In the genomic region with DNA sequence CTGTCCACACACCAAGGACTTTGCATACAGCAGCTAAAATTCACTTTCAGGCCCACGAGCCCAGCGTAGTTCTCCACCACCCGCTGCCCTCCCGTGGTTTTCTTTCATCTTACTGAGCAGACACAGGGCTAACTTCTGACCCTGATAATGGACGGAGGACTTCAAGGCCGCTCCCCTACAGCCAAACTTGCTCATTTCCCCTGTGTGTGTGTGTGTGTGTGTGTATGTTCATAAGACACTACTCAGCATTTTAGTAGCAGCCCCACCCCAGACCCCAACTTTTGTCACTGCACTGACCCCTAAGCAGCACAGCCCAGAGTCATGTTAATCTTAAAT, we compare ENCODE assay signal across 7 mouse cellular contexts. TPM values are rescaled to one million over a fixed set of nuclear protein-coding genes. Genes with fewer than 3 reads are reported as not detected.
A peak's percentile ranks its signal among the peaks of the same experiment; 100 is the strongest.
DNase-seq lines count a peak whose midpoint lies in the region; ATAC-seq and TF ChIP-seq lines count a peak whose summit lies in the region.

A gene (minus strand): TSS at position 171 of the 336 bp plus-strand sequence.

- peaks cover 34% of the 10 kb centered on the region for H3K27me3 ChIP-seq in embryonic facial prominence, embryonic 14.5 days (replicated peaks; ENCODE audit: control insufficient read depth, insufficient read depth, low read length)
- H3K27me3 ChIP-seq in hindbrain, postnatal 0 days (ENCODE audit: insufficient read depth, low read length): no peaks in the 10 kb centered on the region
- H3K27me3 ChIP-seq in megakaryocyte, embryonic 14.5 days (replicated peaks): peaks cover 73% of the 10 kb centered on the region

- no peak for DNase-seq in left cerebral cortex, adult 2 months (ENCODE audit: extremely low spot score in 1 of 2, low spot score in 2 of 2)
- no peak for DNase-seq in left cerebral cortex, adult 9 months (ENCODE audit: low spot score in 2 of 2)
- no peak for DNase-seq in embryonic facial prominence, embryonic 14.5 days (ENCODE audit: low spot score)
- DNase-seq in hindbrain, postnatal 0 days (ENCODE audit: low spot score): no peak
- no peak for DNase-seq in urinary bladder, postnatal 10 days (ENCODE audit: low spot score)
- no peak for DNase-seq in right cerebral cortex, postnatal 25 days

- H3K27ac ChIP-seq in left cerebral cortex, adult 2 months: peak within 1 kb of the TSS; percentile 77
- no peak within 1 kb of the TSS for H3K27ac ChIP-seq in embryonic facial prominence, embryonic 14.5 days (replicated peaks; ENCODE audit: low read depth, low read length)
- H3K27ac ChIP-seq in hindbrain, postnatal 0 days: peak within 1 kb of the TSS; percentile 78

- 16% methylated on average over 6 of the region's 6 CpGs for WGBS in embryonic facial prominence, embryonic 14.5 days
- 5% methylated on average over 6 of the region's 6 CpGs for WGBS in hindbrain, postnatal 0 days

- intact Hi-C loops in left cerebral cortex, adult 2 months (cut with DNase I): loop anchor here (2.0 kb wide), 1 partner anchor 81 kb away; no protein-coding TSS in a partner anchor

- no peaks in the 10 kb centered on the region for H3K9me3 ChIP-seq in embryonic facial prominence, embryonic 14.5 days (ENCODE audit: control insufficient read depth, low read length)
- H3K9me3 ChIP-seq in hindbrain, postnatal 0 days (ENCODE audit: low read length): no peaks in the 10 kb centered on the region
- no peaks in the 10 kb centered on the region for H3K9me3 ChIP-seq in megakaryocyte, embryonic 14.5 days

- no peak for ATAC-seq in embryonic facial prominence, embryonic 14.5 days (ENCODE audit: low read depth)
- ATAC-seq in hindbrain, postnatal 0 days: peak; percentile 41

- H3K4me3 ChIP-seq in left cerebral cortex, adult 2 months: peak within 1 kb of the TSS; percentile 69
- peak within 1 kb of the TSS; percentile 53 for H3K4me3 ChIP-seq in embryonic facial prominence, embryonic 14.5 days (ENCODE audit: low read depth, low read length)
- H3K4me3 ChIP-seq in hindbrain, postnatal 0 days (ENCODE audit: low read length): peak within 1 kb of the TSS; percentile 55
- H3K4me3 ChIP-seq in megakaryocyte, embryonic 14.5 days (replicated peaks): peak within 1 kb of the TSS; percentile 91

- H3K9ac ChIP-seq in embryonic facial prominence, embryonic 14.5 days (ENCODE audit: low read depth, low read length): peak within 1 kb of the TSS; percentile 73
- H3K9ac ChIP-seq in hindbrain, postnatal 0 days (replicated peaks; ENCODE audit: low read length): peak within 1 kb of the TSS; percentile 68

- no peak for TF ChIP-seq CTCF in left cerebral cortex, adult 2 months (IDR thresholded peaks at IDR 0.05)
- no peak for TF ChIP-seq CTCF in hindbrain, postnatal 0 days (IDR thresholded peaks at IDR 0.05; ENCODE audit: low read depth)

- H3K4me1 ChIP-seq in embryonic facial prominence, embryonic 14.5 days (ENCODE audit: control insufficient read depth, insufficient read depth, low read length): no peaks in the 10 kb centered on the region
- H3K4me1 ChIP-seq in hindbrain, postnatal 0 days (ENCODE audit: insufficient read depth, low read length): no peaks in the 10 kb centered on the region
- peaks cover 14% of the 10 kb centered on the region for H3K4me1 ChIP-seq in megakaryocyte, embryonic 14.5 days

- no peaks in the 10 kb centered on the region for H3K36me3 ChIP-seq in embryonic facial prominence, embryonic 14.5 days (ENCODE audit: control insufficient read depth, insufficient read depth, low read length)
- no peaks in the 10 kb centered on the region for H3K36me3 ChIP-seq in hindbrain, postnatal 0 days (ENCODE audit: insufficient read depth, low read length)
- no peaks in the 10 kb centered on the region for H3K36me3 ChIP-seq in megakaryocyte, embryonic 14.5 days (replicated peaks; ENCODE audit: low read length)

- peak within 1 kb of the TSS; percentile 97 for H3K4me2 ChIP-seq in embryonic facial prominence, embryonic 14.5 days (ENCODE audit: low read depth, low read length)
- peak within 1 kb of the TSS; percentile 65 for H3K4me2 ChIP-seq in hindbrain, postnatal 0 days (ENCODE audit: low read depth, low read length)

RNA-seq across cellular contexts. Expression of the gene that starts here (rescaled TPM):
- 10 to 100 TPM; 41.5 to 46.9 TPM for total RNA-seq in left cerebral cortex, adult 2 months (2021)
- polyA plus RNA-seq in embryonic facial prominence, embryonic 14.5 days (2014; fragmentation: Nextera tagmentation; extraction: Ambion mirVana): 5.2 and 6.5 TPM in 2 replicates
- total RNA-seq in hindbrain, postnatal 0 days (2014; rRNA removed): 48.6 and 59.5 TPM in 2 replicates
- polyA plus RNA-seq in hindbrain, postnatal 0 days (2015; fragmentation: Nextera tagmentation; extraction: Ambion mirVana): 32.7 and 33.5 TPM in 2 replicates
- 0.11 TPM in 1 of 2 replicates, not detected in the other for polyA plus RNA-seq in megakaryocyte, embryonic 14.5 days (2012; ENCODE audit: insufficient read depth, low replicate concordance)
